Mouse (Mus musculus) kidney, adult 2 months (tissue): ENCODE measurements around the gene Kbtbd3.

ENCODE experiments used
- CTCF ChIP-seq: fragments of 200-500 bp; conservative IDR thresholded peaks from 2 replicates; pipeline ENCODE4 v1.5.1; 2011; ENCODE audit warnings: low read depth, mild to moderate bottlenecking, control low read depth, low read length, moderate library complexity, mixed read lengths; ENCODE audit not compliant: insufficient read depth, insufficient read length
- POLR2A ChIP-seq: fragments of 200-500 bp; IDR thresholded peaks from one replicate; pipeline ENCODE4 v1.6.1; 2011; ENCODE audit warnings: low read depth, low read length, control low read depth

GRCm38 (mm10) chr9:4376640-4377120 lies 67.0 kb downstream of the Kbtbd3 start:
- TF ChIP-seq POLR2A (no peak), CTCF (no peak)
